Mouse (Mus musculus) adrenal gland, adult 10 weeks (tissue): Measurements from ENCODE around the gene Mlx. TPM values are rescaled to one million over a fixed set of nuclear protein-coding genes. Genes with fewer than 3 reads are reported as not detected.

Experiments used
- polyA plus RNA-seq: library from polyadenylated mRNA; stranded (reverse); fragments of 350-450 nt; fragmentation: Illumina TruSeq; extraction: RNeasy Lipid Tissue Mini Kit (QIAGEN cat#74804); gene quantifications from one replicate; pipeline ENCODE4 v1.2.3, GENCODE M21; 2014; ENCODE audit warnings: low read depth, low replicate concordance

The Mlx gene
- 51.7 TPM for polyA plus RNA-seq

GRCm38 (mm10) chr11:101086756-101087681, at the start of gene Mlx:
Mlx (plus strand) TSS chr11:101087277.

GRCm38 (mm10) chr11:101069391-101070188, 17.5 kb upstream of the Mlx start, which contains the start of gene Naglu:
Naglu (plus strand) TSS chr11:101070012.

GRCm38 (mm10) chr11:101078121-101078520, 9.0 kb upstream of the Mlx start, which contains the start of gene Hsd17b1:
Hsd17b1 (plus strand) TSS chr11:101078411.

GRCm38 (mm10) chr11:101082208-101083082, 4.6 kb upstream of the Mlx start, which contains the start of gene Coasy:
Coasy (plus strand) TSS chr11:101082565.

GRCm38 (mm10) chr11:101095314-101096024, 8.4 kb downstream of the Mlx start, which contains the start of gene Psmc3ip:
Psmc3ip (minus strand) TSS chr11:101095436.

GRCm38 (mm10) chr11:101119761-101120544, 32.9 kb downstream of the Mlx start, which contains the start of the genes Retreg3 and Tubg1:
Retreg3 (minus strand) TSS chr11:101119893.
Tubg1 (plus strand) TSS chr11:101119938.

Other genes starting within 250 kb of the Mlx start
- gene Stat5b, start 236.6 kb upstream of the Mlx start, polyA plus RNA-seq: 11.6 TPM
- 5.2 TPM for gene Stat5a, start 227.9 kb upstream of the Mlx start, polyA plus RNA-seq
- 18.6 TPM for gene Stat3, start 147.7 kb upstream of the Mlx start, polyA plus RNA-seq
- gene Cavin1, start 116.4 kb upstream of the Mlx start, polyA plus RNA-seq: 126 TPM
- gene Atp6v0a1, start 77.8 kb upstream of the Mlx start, polyA plus RNA-seq: 131 TPM
- 0.76 TPM for gene Naglu, start 17.3 kb upstream of the Mlx start, polyA plus RNA-seq
- not detected for gene Hsd17b1, start 8.9 kb upstream of the Mlx start, polyA plus RNA-seq
- 5.5 TPM for gene Coasy, start 4.7 kb upstream of the Mlx start, polyA plus RNA-seq
- 4.3 TPM for gene Psmc3ip, start 8.2 kb downstream of the Mlx start, polyA plus RNA-seq
- gene Retreg3, start 32.6 kb downstream of the Mlx start, polyA plus RNA-seq: 40.1 TPM
- 3.0 TPM for gene Tubg1, start 32.7 kb downstream of the Mlx start, polyA plus RNA-seq
- gene Tubg2, start 68.6 kb downstream of the Mlx start, polyA plus RNA-seq: not detected
- 0.17 TPM for gene Cntnap1, start 83.2 kb downstream of the Mlx start, polyA plus RNA-seq
- gene Plekhh3, start 84.1 kb downstream of the Mlx start, polyA plus RNA-seq: not detected
- gene Ccr10, start 88.2 kb downstream of the Mlx start, polyA plus RNA-seq: not detected
- 26.1 TPM for gene Ezh1, start 139.2 kb downstream of the Mlx start, polyA plus RNA-seq
- gene Ramp2, start 158.8 kb downstream of the Mlx start, polyA plus RNA-seq: 6.6 TPM
- 99.3 TPM for gene Vps25, start 166.4 kb downstream of the Mlx start, polyA plus RNA-seq
- gene Wnk4, start 173.3 kb downstream of the Mlx start, polyA plus RNA-seq: not detected
- gene Cntd1, start 191.7 kb downstream of the Mlx start, polyA plus RNA-seq: 0.35 TPM
- 5.0 TPM for gene Coa3, start 191.8 kb downstream of the Mlx start, polyA plus RNA-seq
- 112 TPM for gene Becn1, start 215.0 kb downstream of the Mlx start, polyA plus RNA-seq
- gene Psme3, start 228.9 kb downstream of the Mlx start, polyA plus RNA-seq: 268 TPM
- gene Aoc2, start 237.8 kb downstream of the Mlx start, polyA plus RNA-seq: not detected
- 22.7 TPM for gene Aoc3, start 243.3 kb downstream of the Mlx start, polyA plus RNA-seq